In the genomic region with DNA sequence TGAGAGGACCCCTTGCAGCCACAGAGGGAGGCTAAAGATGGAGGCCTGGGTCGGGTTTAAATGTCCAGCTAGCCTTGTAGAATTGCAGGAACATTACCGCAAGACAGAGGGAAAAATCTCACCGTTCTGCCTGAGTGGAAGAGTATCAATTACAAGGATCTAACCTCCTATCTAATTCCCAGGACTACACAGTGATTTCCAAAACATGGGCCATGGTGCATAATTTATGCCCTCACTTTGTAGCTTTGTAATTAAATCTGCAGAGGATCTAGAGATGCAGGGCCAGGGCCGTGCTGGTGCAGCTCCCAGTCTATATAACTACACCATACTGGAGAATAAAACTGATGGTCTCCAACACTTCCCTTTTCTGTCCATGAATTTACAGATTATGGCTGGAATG, we compare ENCODE assay signal across 28 mouse cellular contexts. TPM values are rescaled to one million over a fixed set of nuclear protein-coding genes. Genes with fewer than 3 reads are reported as not detected.
A peak's percentile ranks its signal among the peaks of the same experiment; 100 is the strongest.
DNase-seq lines count a peak whose midpoint lies in the region; ATAC-seq and TF ChIP-seq lines count a peak whose summit lies in the region.
"Had no signal": no experiment of that assay in that cellular context is flagged by ENCODE, and none has a peak within 500 bp of the region (broad histone marks: within the 10 kb centered on the region; RNA-seq: fewer than 3 reads in every experiment).

No protein-coding gene starts in this region.

- no peak overlapping the region for H3K9ac ChIP-seq in heart, postnatal 0 days (replicated peaks; ENCODE audit: low read depth, low read length)
- no peak overlapping the region for H3K9ac ChIP-seq in kidney, postnatal 0 days (ENCODE audit: low read depth, low read length)
- H3K9ac ChIP-seq in stomach, embryonic 16.5 days (ENCODE audit: low read length) = no peak overlapping the region
- no peak overlapping the region for H3K9ac ChIP-seq in stomach, postnatal 0 days (ENCODE audit: low read length)
- no peak overlapping the region for H3K9ac ChIP-seq in neural tube, embryonic 14.5 days (replicated peaks; ENCODE audit: low read depth, low read length)
- H3K9ac ChIP-seq: hindbrain, embryonic 14.5 days; liver, embryonic 14.5 days had no signal

- no peaks in the 10 kb centered on the region for H3K36me3 ChIP-seq in heart, postnatal 0 days (replicated peaks; ENCODE audit: control insufficient read depth, insufficient read depth, low read length)
- no peaks in the 10 kb centered on the region for H3K36me3 ChIP-seq in kidney, postnatal 0 days (ENCODE audit: insufficient read depth, low read length)
- H3K36me3 ChIP-seq in stomach, embryonic 16.5 days (ENCODE audit: control insufficient read depth, insufficient read depth, low read length) = no peaks in the 10 kb centered on the region
- no peaks in the 10 kb centered on the region for H3K36me3 ChIP-seq in stomach, postnatal 0 days (ENCODE audit: control insufficient read depth, insufficient read depth, low read length)
- no peaks in the 10 kb centered on the region for H3K36me3 ChIP-seq in neural tube, embryonic 14.5 days (ENCODE audit: control insufficient read depth, insufficient read depth, low read length)

- H3K4me3 ChIP-seq in heart, postnatal 0 days (ENCODE audit: low read depth, low read length) = no peak overlapping the region
- no peak overlapping the region for H3K4me3 ChIP-seq in kidney, postnatal 0 days (replicated peaks; ENCODE audit: low read depth, low read length)
- H3K4me3 ChIP-seq in stomach, embryonic 16.5 days (replicated peaks; ENCODE audit: low read length) = no peak overlapping the region
- H3K4me3 ChIP-seq in stomach, postnatal 0 days (ENCODE audit: low read depth, low read length) = no peak overlapping the region
- H3K4me3 ChIP-seq in neural tube, embryonic 14.5 days (ENCODE audit: low read depth, low read length) = no peak overlapping the region
- H3K4me3 ChIP-seq: erythroblast, embryonic 14.5 days; myocyte had no signal

- no peak for TF ChIP-seq CTCF in heart, postnatal 0 days (IDR thresholded peaks at IDR 0.05; ENCODE audit: low read depth)
- no peak for TF ChIP-seq CTCF in kidney, postnatal 0 days (IDR thresholded peaks at IDR 0.05; ENCODE audit: low read depth)
- no peak for TF ChIP-seq CTCF in stomach, postnatal 0 days (IDR thresholded peaks at IDR 0.05; ENCODE audit: low read depth)

- intact Hi-C loops in heart, postnatal 25 days (cut with DNase I) = no loop called here

- 85% methylated on average over 4 of the region's 4 CpGs for WGBS in heart, postnatal 0 days
- WGBS in kidney, postnatal 0 days = 37% methylated on average over 4 of the region's 4 CpGs
- whole genome bisulfite sequencing in stomach, embryonic 16.5 days = 81% methylated on average over 4 of the region's 4 CpGs
- WGBS in stomach, postnatal 0 days = 66% methylated on average over 4 of the region's 4 CpGs
- 52% methylated on average over 4 of the region's 4 CpGs for WGBS in neural tube, embryonic 14.5 days

- no peaks in the 10 kb centered on the region for H3K9me3 ChIP-seq in heart, postnatal 0 days (replicated peaks; ENCODE audit: control insufficient read depth, low read length)
- H3K9me3 ChIP-seq in kidney, postnatal 0 days (replicated peaks; ENCODE audit: low read length) = no peaks in the 10 kb centered on the region
- H3K9me3 ChIP-seq in stomach, embryonic 16.5 days (replicated peaks; ENCODE audit: control insufficient read depth, low read length) = no peaks in the 10 kb centered on the region
- H3K9me3 ChIP-seq in stomach, postnatal 0 days (ENCODE audit: control insufficient read depth, low read length) = no peaks in the 10 kb centered on the region
- H3K9me3 ChIP-seq in neural tube, embryonic 14.5 days (ENCODE audit: control insufficient read depth, low read length) = no peaks in the 10 kb centered on the region

- no peak overlapping the region for H3K4me2 ChIP-seq in heart, postnatal 0 days (ENCODE audit: low read depth, low read length)
- H3K4me2 ChIP-seq in kidney, postnatal 0 days (ENCODE audit: low read length) = no peak overlapping the region
- H3K4me2 ChIP-seq in stomach, embryonic 16.5 days (ENCODE audit: low read depth, low read length) = no peak overlapping the region
- no peak overlapping the region for H3K4me2 ChIP-seq in stomach, postnatal 0 days (replicated peaks; ENCODE audit: low read depth)
- H3K4me2 ChIP-seq in neural tube, embryonic 14.5 days (ENCODE audit: low read depth, low read length) = no peak overlapping the region
- H3K4me2 ChIP-seq: hindbrain, embryonic 14.5 days had no signal

- no peak for ATAC-seq in heart, postnatal 0 days (ENCODE audit: insufficient read depth, low read depth)
- ATAC-seq in kidney, postnatal 0 days (replicated peaks; ENCODE audit: low FRiP score, low read depth) = peak; percentile 63
- ATAC-seq in stomach, embryonic 16.5 days (ENCODE audit: insufficient read depth, low FRiP score) = no peak
- no peak for ATAC-seq in stomach, postnatal 0 days (ENCODE audit: low FRiP score, low TSS enrichment)
- no peak for ATAC-seq in neural tube, embryonic 14.5 days (ENCODE audit: low read depth)
- ATAC-seq: CD4-positive, CD25-positive, alpha-beta regulatory T cell, adult 4 months; forebrain, embryonic 16.5 days; inflammation-experienced regulatory T-cells, adult 6 months had no signal

- H3K27me3 ChIP-seq in heart, postnatal 0 days (ENCODE audit: control insufficient read depth, insufficient read depth, low read length) = no peaks in the 10 kb centered on the region
- H3K27me3 ChIP-seq in kidney, postnatal 0 days (ENCODE audit: insufficient read depth, low read length) = no peaks in the 10 kb centered on the region
- no peaks in the 10 kb centered on the region for H3K27me3 ChIP-seq in stomach, embryonic 16.5 days (ENCODE audit: control insufficient read depth, insufficient read depth, low read length)
- H3K27me3 ChIP-seq in stomach, postnatal 0 days (ENCODE audit: control insufficient read depth, insufficient read depth, low read length) = no peaks in the 10 kb centered on the region
- H3K27me3 ChIP-seq in neural tube, embryonic 14.5 days (ENCODE audit: control insufficient read depth, insufficient read depth, low read length) = no peaks in the 10 kb centered on the region

- no peaks in the 10 kb centered on the region for H3K4me1 ChIP-seq in heart, postnatal 0 days (ENCODE audit: control insufficient read depth, insufficient read depth)
- no peaks in the 10 kb centered on the region for H3K4me1 ChIP-seq in kidney, postnatal 0 days (replicated peaks; ENCODE audit: insufficient read depth, low read length)
- H3K4me1 ChIP-seq in stomach, embryonic 16.5 days (ENCODE audit: control insufficient read depth, insufficient read depth, low read length) = no peaks in the 10 kb centered on the region
- no peaks in the 10 kb centered on the region for H3K4me1 ChIP-seq in stomach, postnatal 0 days (replicated peaks; ENCODE audit: control insufficient read depth, insufficient read depth)
- no peaks in the 10 kb centered on the region for H3K4me1 ChIP-seq in neural tube, embryonic 14.5 days (ENCODE audit: control insufficient read depth, insufficient read depth, low read length)

- no peak for TF ChIP-seq EP300 in heart, postnatal 0 days (IDR thresholded peaks at IDR 0.05; ENCODE audit: low read depth)
- no peak for TF ChIP-seq EP300 in stomach, postnatal 0 days (optimal IDR thresholded peaks at IDR 0.05)

- no peak for DNase-seq in heart, postnatal 0 days (ENCODE audit: low spot score)
- no peak for DNase-seq in heart, postnatal 25 days (ENCODE audit: low spot score)
- peak; percentile 83 for DNase-seq in kidney, postnatal 0 days (ENCODE audit: low spot score)
- DNase-seq in kidney, adult 8-10 months = no peak
- DNase-seq in stomach, postnatal 0 days (ENCODE audit: low spot score) = no peak
- no peak for DNase-seq in cerebellum, adult 11 months
- DNase-seq: cerebellum, adult 8-10 months; cerebellum, postnatal 25 days; gastrocnemius, postnatal 10 days; heart, postnatal 4 days; kidney, adult 11 months; kidney, postnatal 4 days; left cerebral cortex, postnatal 4 days; liver; lung, adult 2 months; lung, postnatal 10 days; right cerebral cortex, postnatal 25 days; spleen, adult 18-20 months had no signal

- H3K27ac ChIP-seq in heart, postnatal 0 days (ENCODE audit: low read depth) = peak overlapping the region; percentile 25; the same call in 1 of the 2 replicates
- H3K27ac ChIP-seq in kidney, postnatal 0 days = no peak overlapping the region
- H3K27ac ChIP-seq in stomach, embryonic 16.5 days (ENCODE audit: low read length) = 0 out of 2 replicates have a peak overlapping the region, but pooled peaks have one; percentile 8
- no peak overlapping the region for H3K27ac ChIP-seq in stomach, postnatal 0 days (replicated peaks)
- H3K27ac ChIP-seq in neural tube, embryonic 14.5 days (ENCODE audit: low read depth, low read length) = peak overlapping the region; percentile 12; the same call in 1 of the 2 replicates
- H3K27ac ChIP-seq: hindbrain, embryonic 14.5 days; liver, embryonic 14.5 days had no signal

RNA-seq across cellular contexts. Expression of a gene that starts 8.8 kb away (rescaled TPM):
- total RNA-seq in heart, postnatal 0 days (2014; rRNA removed; ENCODE audit: low replicate concordance) = 49.7 and 68.3 TPM in 2 replicates
- 49.0 and 49.2 TPM in 2 replicates for polyA plus RNA-seq in heart, postnatal 0 days (2015; fragmentation: Nextera tagmentation; extraction: Ambion mirVana)
- total RNA-seq in heart, postnatal 25 days (2021) = 100 to 1,000 TPM; 104 to 105 TPM
- polyA plus RNA-seq in kidney, postnatal 0 days (2015; fragmentation: Nextera tagmentation; extraction: Ambion mirVana) = 78.6 and 81.0 TPM in 2 replicates
- polyA plus RNA-seq in stomach, embryonic 16.5 days (2015; fragmentation: Nextera tagmentation; extraction: Ambion mirVana) = 63.0 and 65.8 TPM in 2 replicates
- polyA plus RNA-seq in stomach, postnatal 0 days (2015; fragmentation: Nextera tagmentation; extraction: Ambion mirVana) = 45.0 and 45.5 TPM in 2 replicates
- polyA plus RNA-seq in neural tube, embryonic 14.5 days (2014; fragmentation: Nextera tagmentation; extraction: Ambion mirVana) = 89.2 and 98.8 TPM in 2 replicates

RNA-seq across cellular contexts. Expression of a gene that starts 23.4 kb away (rescaled TPM):
- total RNA-seq in heart, postnatal 0 days (2014; rRNA removed; ENCODE audit: low replicate concordance) = not detected in 2 replicates
- polyA plus RNA-seq in heart, postnatal 0 days (2015; fragmentation: Nextera tagmentation; extraction: Ambion mirVana) = not detected in 2 replicates
- under 1 TPM in 1 of 2 experiments, not detected in 1; 0.59 TPM for total RNA-seq in heart, postnatal 25 days (2021)
- 0.12 and 0.36 TPM in 2 replicates for polyA plus RNA-seq in kidney, postnatal 0 days (2015; fragmentation: Nextera tagmentation; extraction: Ambion mirVana)
- 0.37 TPM in 2 replicates for polyA plus RNA-seq in stomach, embryonic 16.5 days (2015; fragmentation: Nextera tagmentation; extraction: Ambion mirVana)
- polyA plus RNA-seq in stomach, postnatal 0 days (2015; fragmentation: Nextera tagmentation; extraction: Ambion mirVana) = 0.05 TPM in 1 of 2 replicates, not detected in the other
- 1.6 and 2.2 TPM in 2 replicates for polyA plus RNA-seq in neural tube, embryonic 14.5 days (2014; fragmentation: Nextera tagmentation; extraction: Ambion mirVana)
- total RNA-seq: gastrocnemius, postnatal 10 days; heart, postnatal 4 days had no signal
- polyA plus RNA-seq: CD4-positive, CD25-positive, alpha-beta regulatory T cell, adult 4 months; erythroblast, embryonic 14.5 days; inflammation-experienced regulatory T-cells, adult 6 months; macrophage had no signal

Comparison
In these comparisons a context has a peak if more than half of its experiments do, and no peak if none do; other contexts are left out.
1. H3K27ac ChIP-seq: peak in heart, postnatal 0 days (single experiment), stomach, embryonic 16.5 days (single experiment) and neural tube, embryonic 14.5 days (single experiment); none in kidney, postnatal 0 days (single experiment) and stomach, postnatal 0 days (single experiment).